Mouse (Mus musculus): ENCODE measurements around the gene Stx5a.

GRCm38 (mm10) chr19:8692740-8693139 is 48.5 kb upstream of the Stx5a start:
- TF ChIP-seq EP300 (IDR thresholded peaks at IDR 0.05), result no peak
- TF ChIP-seq CTCF (IDR thresholded peaks at IDR 0.05), result no peak

Data from lung, postnatal 0 days (tissue).